Mouse (Mus musculus) olfactory bulb, adult 2 months (tissue): ENCODE data around the gene Trim45.

ENCODE experiments used
- CTCF ChIP-seq: fragments of 200-500 bp; IDR thresholded peaks from 2 replicates; pipeline ENCODE4 v1.5.1; 2012; ENCODE audit warnings: low read depth, mild to moderate bottlenecking, low read length, moderate library complexity; ENCODE audit not compliant: insufficient read depth
- POLR2A ChIP-seq: fragments of 200-500 bp; IDR thresholded peaks from 2 replicates; pipeline ENCODE4 v1.6.1; 2012; ENCODE audit warnings: mild to moderate bottlenecking, low read depth, low read length, moderate library complexity; ENCODE audit not compliant: insufficient read depth

GRCm38 (mm10) chr3:100916844-100917243, 5.2 kb upstream of the Trim45 start:
- no peak for TF ChIP-seq POLR2A
- no peak for TF ChIP-seq CTCF
